Mouse (Mus musculus): ENCODE results near the gene Zic2.

Zic2 gene

GRCm38 (mm10) chr14:122476822-122477215 is 1.6 kb downstream of the Zic2 start:
- DNase-seq (ENCODE audit: low read depth, low spot score) = no peak

DNA sequence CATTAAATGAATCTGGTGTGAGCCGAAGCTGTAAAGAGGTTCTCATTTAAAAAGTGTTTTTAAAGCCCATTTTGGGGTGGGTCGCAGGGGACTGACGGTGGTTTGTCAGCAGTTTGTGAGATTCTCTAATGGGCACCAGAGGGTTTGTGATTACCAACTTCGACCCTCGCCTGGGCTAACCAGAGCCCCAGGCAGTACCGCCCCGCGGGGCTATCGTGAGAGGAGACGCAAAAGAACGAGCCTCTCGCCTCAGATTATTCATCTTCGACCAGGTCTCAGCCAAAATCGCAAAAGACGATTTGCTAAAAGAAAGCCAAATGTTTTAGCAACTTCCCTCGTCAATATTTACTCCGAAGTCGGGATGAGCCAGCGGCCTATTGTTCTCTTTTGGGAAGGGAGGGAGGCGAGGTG is 2.0 kb downstream of the Zic2 start:
- DNase-seq (ENCODE audit: low read depth, low spot score) = no peak

GRCm38 (mm10) chr14:122477971-122478573 is 2.8 kb downstream of the Zic2 start:
- no peak for DNase-seq (ENCODE audit: low read depth, low spot score)

DNA sequence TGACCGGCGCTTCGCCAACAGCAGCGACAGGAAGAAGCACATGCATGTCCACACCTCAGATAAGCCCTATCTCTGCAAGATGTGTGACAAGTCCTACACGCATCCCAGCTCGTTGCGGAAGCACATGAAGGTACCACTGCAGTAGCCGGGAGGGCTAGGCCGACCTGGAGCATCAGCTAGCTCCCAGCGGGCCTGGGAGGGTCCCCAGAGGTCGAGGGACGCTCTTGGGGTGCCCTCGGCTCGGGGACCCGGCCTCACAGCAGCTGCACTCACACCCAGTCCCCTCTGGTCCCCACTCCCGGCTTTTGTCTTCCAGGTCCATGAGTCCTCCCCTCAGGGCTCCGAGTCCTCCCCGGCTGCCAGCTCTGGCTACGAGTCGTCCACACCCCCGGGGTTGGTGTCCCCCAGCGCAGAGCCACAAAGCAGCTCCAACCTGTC is 3.4 kb downstream of the Zic2 start:
- no peak for DNase-seq (ENCODE audit: low read depth, low spot score)

DNA sequence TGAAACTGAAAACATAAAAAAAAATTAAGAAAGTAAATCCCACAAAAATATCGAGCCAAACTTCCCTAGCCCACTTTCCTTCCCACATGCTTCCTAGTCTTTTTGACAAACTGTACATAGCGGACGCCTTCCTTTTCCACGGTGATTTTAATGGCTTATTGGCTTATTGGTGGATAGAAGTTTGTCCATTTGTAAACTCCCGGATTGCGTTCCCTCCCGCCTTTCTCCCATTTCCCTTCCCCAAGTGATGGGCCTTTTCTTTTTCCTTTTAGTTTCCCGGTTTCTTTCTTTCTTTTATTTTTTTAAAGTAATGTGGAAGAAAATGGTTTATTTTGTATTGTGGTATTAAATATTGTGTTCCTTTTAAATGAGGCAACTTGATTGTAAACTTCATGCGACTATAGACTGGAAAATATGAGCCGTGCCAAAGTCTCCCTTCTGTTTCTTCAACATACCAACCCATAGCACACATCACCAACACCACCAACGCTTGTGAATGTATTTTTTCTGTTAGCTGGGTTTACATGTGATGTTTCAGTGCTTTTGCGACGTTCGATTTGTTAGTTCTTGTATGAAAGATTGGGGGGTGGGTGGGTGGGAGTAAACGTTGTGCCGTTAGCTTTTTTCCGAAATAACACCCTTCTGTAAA is 4.3 kb downstream of the Zic2 start:
- DNase-seq (ENCODE audit: low read depth, low spot score) = no peak

DNA sequence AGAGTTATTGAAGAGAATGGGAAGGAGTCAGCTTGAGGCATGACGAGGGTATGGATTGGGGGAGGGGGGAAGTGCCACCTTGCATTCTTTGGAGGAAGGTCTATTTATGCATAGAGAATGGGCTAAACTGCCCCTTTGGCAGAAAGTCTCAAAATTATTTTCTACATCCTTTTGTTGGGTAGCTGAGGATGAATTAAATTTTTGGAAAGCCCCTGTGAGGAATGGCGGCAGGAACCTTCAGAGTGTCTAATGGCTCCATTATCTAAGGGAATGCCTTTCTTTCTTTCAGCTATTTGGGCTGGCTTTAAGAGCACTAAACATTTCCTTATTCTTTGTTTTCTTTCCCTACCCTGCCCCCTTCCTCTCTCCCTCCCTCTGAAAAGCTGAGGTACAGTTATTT is 5.1 kb downstream of the Zic2 start:
- DNase-seq (ENCODE audit: low read depth, low spot score) = no peak

GRCm38 (mm10) chr14:122481181-122481580 is 5.9 kb downstream of the Zic2 start:
- no peak for DNase-seq (ENCODE audit: low read depth, low spot score)

GRCm38 (mm10) chr14:122482081-122483023 is 7.1 kb downstream of the Zic2 start:
- no peak for DNase-seq (ENCODE audit: low read depth, low spot score)

- no peak for DNase-seq (ENCODE audit: low read depth, low spot score)
These were observed 7.8 kb downstream of the Zic2 start for GRCm38 (mm10) chr14:122483024-122483385.

DNA sequence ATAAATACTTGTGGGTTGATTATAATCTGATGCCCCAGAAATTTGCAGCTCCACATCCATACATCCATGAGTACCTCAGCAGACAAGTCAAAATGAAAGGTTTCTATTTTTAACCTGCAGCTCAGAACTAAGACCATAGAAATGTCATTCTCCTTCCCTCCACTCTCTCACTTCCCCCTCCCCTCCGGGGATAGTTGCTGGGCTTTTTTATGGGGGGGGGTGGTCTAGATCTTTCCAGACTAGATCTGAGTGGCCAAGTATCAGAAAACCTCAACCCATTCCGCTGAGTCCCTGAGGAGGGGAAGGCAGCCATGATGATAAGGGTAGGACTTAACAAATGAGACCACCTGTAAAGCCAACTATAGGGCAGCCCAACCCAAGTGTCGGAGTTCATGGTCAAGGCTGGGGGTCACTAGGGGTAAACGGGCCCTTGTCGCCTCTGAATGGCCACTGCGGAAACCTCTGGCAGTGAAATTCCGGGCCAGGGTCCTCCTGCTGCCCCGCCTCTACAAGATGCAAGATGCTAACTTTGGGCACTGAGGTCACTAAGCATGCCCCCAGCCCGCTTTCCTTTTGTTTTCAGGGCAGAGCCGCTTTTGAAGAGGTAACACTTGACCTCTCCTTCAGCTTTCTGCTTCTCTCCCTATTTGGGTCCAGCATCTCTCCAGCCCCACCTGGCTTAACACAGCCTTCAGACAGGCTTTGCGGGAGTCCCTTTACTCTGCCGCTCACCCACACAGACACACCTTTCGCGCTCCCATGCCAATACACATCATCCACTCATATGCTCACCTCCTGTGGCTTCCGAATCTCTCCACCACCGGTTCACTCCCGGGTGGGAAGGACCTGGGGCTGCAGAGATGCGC is 8.6 kb downstream of the Zic2 start:
- DNase-seq (ENCODE audit: low read depth, low spot score) = no peak

DNA sequence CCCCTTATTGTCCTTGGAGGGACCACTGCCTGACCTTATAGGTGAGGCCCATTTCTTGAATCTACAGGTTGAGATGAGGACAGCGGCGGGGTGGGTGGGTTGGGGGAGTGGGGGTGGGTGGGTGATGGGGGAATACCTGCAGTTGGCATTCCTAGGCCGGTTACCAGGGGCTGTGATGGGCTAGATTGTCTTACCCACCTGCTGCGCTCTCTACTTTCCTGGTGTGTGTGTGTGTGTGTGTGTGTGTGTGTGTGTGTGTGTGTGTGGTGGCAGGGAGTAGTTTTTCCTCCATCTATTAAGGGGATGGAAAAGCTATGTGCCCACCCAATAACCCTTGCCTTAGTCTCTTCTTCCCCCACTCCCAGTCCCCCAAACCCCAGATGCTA is 9.2 kb downstream of the Zic2 start:
- DNase-seq (ENCODE audit: low read depth, low spot score) = no peak

DNA sequence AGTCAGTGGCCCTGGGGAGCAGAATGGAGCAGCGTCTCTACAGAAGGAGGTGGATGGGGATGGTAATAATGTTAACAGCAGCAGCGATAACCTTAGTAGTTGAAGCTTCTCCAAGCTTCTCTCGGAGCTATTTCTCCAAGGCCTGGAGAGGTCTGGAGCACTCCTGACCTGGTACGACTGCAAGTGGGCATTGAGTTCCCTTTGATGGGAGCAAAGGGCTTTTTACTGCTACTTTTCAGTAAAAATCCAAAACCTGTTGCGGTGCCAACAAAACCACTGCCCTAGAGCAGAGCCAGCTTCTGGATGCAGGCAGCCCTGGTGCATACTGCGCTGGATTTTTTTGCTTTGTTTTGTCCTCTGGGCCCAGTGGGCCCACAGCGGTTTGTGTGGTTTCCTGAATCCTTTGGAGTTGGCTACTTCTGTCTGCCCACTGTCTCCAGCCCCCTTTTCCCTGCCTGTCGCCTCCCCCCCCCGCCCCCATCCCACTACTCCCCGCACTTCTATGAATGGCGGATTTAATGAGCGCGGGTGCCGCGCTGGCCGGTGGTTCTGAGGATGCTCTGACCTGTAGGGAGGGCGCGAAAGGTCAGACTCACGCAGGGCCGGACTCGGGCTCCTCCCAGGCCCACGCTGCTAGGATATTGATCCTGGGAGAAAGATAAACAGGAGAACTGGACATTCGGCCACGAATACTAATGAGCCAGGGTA is 9.8 kb downstream of the Zic2 start:
- DNase-seq (ENCODE audit: low read depth, low spot score) = no peak

DNA sequence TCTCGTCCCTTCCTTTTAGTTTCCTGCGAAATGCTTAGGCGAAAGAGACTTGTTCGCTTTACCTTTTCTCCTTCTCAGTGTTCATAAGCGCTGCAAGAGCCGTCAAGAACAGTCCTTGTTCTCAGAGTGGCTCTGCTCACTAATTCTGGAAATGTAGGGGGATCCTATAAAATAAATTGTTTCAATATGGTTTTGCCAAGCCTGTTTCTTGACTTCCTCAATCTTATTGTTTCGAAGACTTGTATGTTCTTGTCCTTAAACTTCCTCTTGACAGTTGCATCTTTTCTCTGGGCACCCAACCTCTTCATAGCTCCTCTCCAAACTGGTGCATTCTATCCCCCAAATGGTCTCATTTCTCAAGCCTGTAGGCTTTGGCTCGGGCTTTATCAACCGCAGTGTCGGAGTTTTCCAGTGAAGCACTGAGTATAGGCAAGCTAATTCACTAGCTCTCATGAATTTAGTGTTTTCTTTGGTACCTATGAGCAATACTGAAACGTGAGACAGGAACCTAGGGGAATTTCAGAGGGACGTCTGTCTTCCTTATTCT is 10.5 kb downstream of the Zic2 start:
- no peak for DNase-seq (ENCODE audit: low read depth, low spot score)

DNA sequence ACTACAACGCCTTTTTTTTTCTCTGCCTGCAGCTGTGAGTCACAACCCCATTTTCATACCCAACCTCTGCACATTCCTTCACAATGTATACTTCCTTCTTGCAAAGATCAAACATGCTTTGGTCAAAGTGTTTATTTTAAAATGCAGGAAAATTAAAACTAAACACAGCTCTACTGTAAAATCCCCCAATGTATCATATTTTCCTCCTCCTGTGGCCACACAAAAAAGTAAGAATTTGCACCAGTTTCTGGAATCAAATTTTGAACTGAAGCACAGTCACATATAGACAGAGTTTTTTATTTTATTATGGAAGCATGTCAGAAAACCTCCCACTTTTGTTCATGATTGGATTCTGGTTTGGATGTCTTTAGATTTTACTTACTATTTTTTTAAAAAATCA is 11.4 kb downstream of the Zic2 start:
- DNase-seq (ENCODE audit: low read depth, low spot score) = no peak

- DNase-seq (ENCODE audit: low read depth, low spot score) = no peak
These were observed 12.1 kb downstream of the Zic2 start for GRCm38 (mm10) chr14:122487366-122487765.

GRCm38 (mm10) chr14:122489041-122489440 is 13.8 kb downstream of the Zic2 start:
- DNase-seq (ENCODE audit: low read depth, low spot score) = no peak

DNA sequence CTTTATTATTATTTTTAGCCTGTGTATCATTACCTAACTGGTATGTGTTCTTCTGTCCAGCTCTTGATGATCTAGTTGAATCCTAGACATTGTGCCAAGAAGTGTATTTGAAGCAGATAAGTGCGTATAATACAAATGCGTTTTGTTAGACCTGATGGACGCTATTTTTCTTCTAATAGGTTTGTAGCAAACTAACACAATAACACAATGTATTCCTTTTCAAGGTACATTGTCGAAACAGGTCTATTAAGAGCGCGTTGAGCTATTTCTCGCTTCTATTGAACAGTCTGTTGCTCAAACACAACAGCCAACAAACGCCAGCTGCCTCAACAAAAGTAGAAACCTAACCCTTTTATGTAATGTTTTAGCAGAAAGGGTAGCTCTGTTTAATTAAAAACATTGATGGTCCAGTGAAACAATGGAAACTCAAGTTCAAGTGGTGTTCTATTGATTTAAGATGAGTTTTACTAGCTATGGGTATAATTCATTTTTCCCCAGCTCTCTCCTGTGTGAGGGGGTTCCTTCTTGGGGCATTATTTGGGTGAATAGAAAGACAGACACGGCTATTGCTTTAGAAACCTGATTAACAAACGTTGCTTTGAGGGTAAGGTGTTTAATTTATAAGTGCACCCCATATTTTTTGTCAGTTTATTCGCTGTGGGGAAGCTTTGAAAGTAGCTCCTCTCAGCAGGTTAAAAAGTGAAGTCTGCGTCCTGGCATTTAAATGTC is 14.6 kb downstream of the Zic2 start:
- no peak for DNase-seq (ENCODE audit: low read depth, low spot score)

DNA sequence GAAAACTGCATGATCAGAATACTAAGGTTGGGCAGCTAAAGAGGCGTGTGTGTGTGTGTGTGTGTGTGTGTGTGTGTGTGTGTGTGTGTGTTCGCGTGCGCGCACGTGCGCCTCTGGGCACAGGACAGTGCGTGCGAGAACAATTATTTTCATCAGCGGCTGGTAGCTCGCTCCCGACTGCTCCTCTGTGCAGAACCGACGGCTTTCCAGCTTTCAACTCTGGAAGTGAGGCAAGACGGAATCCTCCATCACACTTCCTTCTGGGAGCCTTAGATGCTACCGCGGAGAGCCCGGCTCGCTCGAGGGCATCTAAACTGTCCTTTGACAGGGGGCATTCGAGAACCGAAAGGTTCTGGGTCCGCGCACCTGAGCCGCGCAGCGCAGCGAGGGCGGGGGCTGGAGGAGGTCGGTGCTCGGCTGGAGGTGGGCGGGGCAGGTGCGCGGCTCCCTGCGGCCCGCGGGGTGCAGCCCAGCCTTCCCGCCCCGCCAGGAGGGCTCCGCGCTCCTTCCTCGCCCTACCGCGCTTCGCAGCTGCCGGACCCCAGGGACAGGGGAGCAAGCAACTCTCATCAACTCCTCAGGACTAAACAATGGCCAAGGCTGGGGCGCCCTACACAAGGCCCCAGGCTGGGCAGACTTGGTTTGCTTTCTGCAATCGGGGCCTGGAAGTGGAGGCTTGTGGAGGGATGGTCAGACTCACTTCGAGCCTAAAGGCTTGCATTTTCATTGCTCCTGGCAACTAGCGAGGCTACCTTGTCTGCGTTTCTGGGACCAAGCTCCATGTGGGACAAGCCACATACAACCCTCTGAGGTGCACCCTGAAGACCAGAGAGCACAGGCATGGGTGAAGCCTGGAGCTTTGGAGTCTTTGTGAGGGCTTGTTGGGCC is 15.4 kb downstream of the Zic2 start, which contains the start of gene Gm10837:
Gene Gm10837, plus strand, starts transcription at position 146 of the 888 bp plus-strand sequence.
- no peak for DNase-seq (ENCODE audit: low read depth, low spot score)

- DNase-seq (ENCODE audit: low read depth, low spot score) = no peak
These were observed 16.3 kb downstream of the Zic2 start for GRCm38 (mm10) chr14:122491521-122491920.
